Mouse (Mus musculus) lung, adult 2 months (tissue): ENCODE measurements at regions not wholly inside any gene's neighbourhood (a gene's known extent, or its start where the extent isn't known, plus 50 kb on each side); places are given as distances from the start of the nearest gene placed in this dataset.

Experiments
- CTCF ChIP-seq: fragments of 200-500 bp; IDR thresholded peaks from 2 replicates; pipeline ENCODE4 v1.5.1; 2011; ENCODE audit warnings: mild to moderate bottlenecking, low read length, control low read depth; ENCODE audit not compliant: insufficient read depth
- POLR2A ChIP-seq: fragments of 200-500 bp; IDR thresholded peaks from 2 replicates; pipeline ENCODE4 v1.6.1; 2011; ENCODE audit warnings: low read depth, mild to moderate bottlenecking, control low read depth, low read length, borderline replicate concordance; ENCODE audit errors: extremely low read depth

GRCm38 (mm10) chr6:64965203-64965602, 77.2 kb upstream of the Smarcad1 start:
- TF ChIP-seq CTCF = no peak
- no peak for TF ChIP-seq POLR2A
